Mouse (Mus musculus) embryonic facial prominence, embryonic 12.5 days (tissue): Measurements from ENCODE around the gene Npb. TPM values are rescaled to one million over a fixed set of nuclear protein-coding genes. Genes with fewer than 3 reads are reported as not detected.
"Not testable (repeated sequence)": the region's sequence is repeated elsewhere in the genome, so short reads cannot be mapped to it uniquely, and the experiment has no call there.

Experiments
- ATAC-seq: fragments of 200-750 bp; cut with Nextera tagmentation; 2 replicates; pipeline ENCODE4 v1.8.0; 2017; ENCODE audit not compliant: insufficient number of reproducible peaks, insufficient read depth, low FRiP score, low TSS enrichment
- H3K27ac ChIP-seq: fragments of 300-500 bp; sonication (generic); 2 replicates; pipeline ENCODE4 v1.5.1; 2016; ENCODE audit warnings: mild to moderate bottlenecking
- H3K27me3 ChIP-seq: fragments of 300-500 bp; sonication (generic); 2 replicates; pipeline ENCODE4 v1.6.1; 2016; ENCODE audit warnings: mild to moderate bottlenecking, moderate library complexity
- H3K36me3 ChIP-seq: fragments of 300-500 bp; sonication (generic); 2 replicates; pipeline ENCODE4 v1.6.1; 2016; ENCODE audit warnings: mild to moderate bottlenecking
- H3K4me1 ChIP-seq: fragments of 300-500 bp; sonication (generic); 2 replicates; pipeline ENCODE4 v1.6.1; 2016
- H3K4me2 ChIP-seq: fragments of 300-500 bp; sonication (generic); replicated peaks from 2 replicates; pipeline ENCODE4 v1.6.1; 2016; ENCODE audit warnings: mild to moderate bottlenecking, moderate library complexity
- H3K4me3 ChIP-seq: fragments of 300-500 bp; sonication (generic); 2 replicates; pipeline ENCODE4 v1.5.1; 2016; ENCODE audit warnings: mild to moderate bottlenecking
- H3K9ac ChIP-seq: fragments of 300-500 bp; sonication (generic); 2 replicates; pipeline ENCODE4 v1.6.1; 2016; ENCODE audit warnings: mild to moderate bottlenecking, moderate library complexity
- H3K9me3 ChIP-seq: fragments of 300-500 bp; sonication (generic); 2 replicates; pipeline ENCODE4 v1.6.1; 2016; ENCODE audit warnings: mild to moderate bottlenecking, moderate library complexity
- WGBS: fragments of 180-500 bp; shearing (Covaris S2); methylation state at CpG from one replicate; pipeline ENCODE4 v1.1.7; 2016; 5-methylcytosine and 5-hydroxymethylcytosine counted together
- polyA plus RNA-seq: library from polyadenylated mRNA; unstranded; fragments of >200 nt; fragmentation: Nextera tagmentation; extraction: Ambion mirVana; gene quantifications from 2 replicates; pipeline ENCODE4 v1.2.1, GENCODE M21; 2016

Gene Npb
- polyA plus RNA-seq, result 0.99 TPM in 1 of 2 replicates, not detected in the other

- Histone ChIP-seq H3K4me3 (peak within 1 kb of the TSS; percentile 27), H3K4me2 (peak within 1 kb of the TSS; percentile 56), H3K27me3 (peaks cover 17% of the 10 kb centered on the region), H3K9me3 (no peaks in the 10 kb centered on the region), H3K27ac (0 out of 2 replicates have a peak within 1 kb of the TSS, but pooled peaks have one; percentile 23), H3K36me3 (peaks cover 65% of the 10 kb centered on the region), H3K4me1 (peaks cover 19% of the 10 kb centered on the region), H3K9ac (peak within 1 kb of the TSS; percentile 43; the same call in 1 of the 2 replicates)
- WGBS, result 7% methylated on average over 45 of the region's 45 CpGs
- ATAC-seq, result no peak
Measured at GRCm38 (mm10) chr11:120608241-120609034, at the start of gene Npb. Gene Npb, plus strand, starts transcription at chr11:120608477.

- 87% methylated on average over 6 of the region's 6 CpGs for WGBS
- not testable (repeated sequence) for H3K27ac ChIP-seq, H3K4me2 ChIP-seq, ATAC-seq, H3K4me1 ChIP-seq, H3K9me3 ChIP-seq, H3K27me3 ChIP-seq, H3K4me3 ChIP-seq, H3K9ac ChIP-seq
- H3K36me3 ChIP-seq, result peaks cover 51% of the 10 kb centered on the region
Measured at GRCm38 (mm10) chr11:120558843-120559242, 49.4 kb upstream of the Npb start.

- no peaks in the 10 kb centered on the region for H3K27me3 ChIP-seq
- no peak overlapping the region for H3K27ac ChIP-seq
- 93% methylated on average over 13 of the region's 13 CpGs for WGBS
- ATAC-seq, result no peak
- H3K9me3 ChIP-seq, result peaks cover 8% of the 10 kb centered on the region; the same call in 1 of the 2 replicates
- H3K4me3 ChIP-seq, result no peak overlapping the region
- no peak overlapping the region for H3K4me2 ChIP-seq
- H3K4me1 ChIP-seq, result no peaks in the 10 kb centered on the region
- peaks cover 74% of the 10 kb centered on the region for H3K36me3 ChIP-seq
- H3K9ac ChIP-seq, result no peak overlapping the region
Measured at GRCm38 (mm10) chr11:120560952-120561728, 47.1 kb upstream of the Npb start.

- 94% methylated on average over 13 of the region's 13 CpGs for WGBS
- H3K4me3 ChIP-seq, result no peak overlapping the region
- ATAC-seq, result no peak
- H3K27ac ChIP-seq, result no peak overlapping the region
- H3K4me1 ChIP-seq, result no peaks in the 10 kb centered on the region
- peaks cover 91% of the 10 kb centered on the region for H3K36me3 ChIP-seq
- H3K4me2 ChIP-seq, result no peak overlapping the region
- no peaks in the 10 kb centered on the region for H3K27me3 ChIP-seq
- H3K9ac ChIP-seq, result no peak overlapping the region
- no peaks in the 10 kb centered on the region for H3K9me3 ChIP-seq
Measured at GRCm38 (mm10) chr11:120562949-120563348, 45.3 kb upstream of the Npb start.

- no peak overlapping the region for H3K4me3 ChIP-seq
- H3K27me3 ChIP-seq, result no peaks in the 10 kb centered on the region
- WGBS, result 90% methylated on average over 9 of the region's 9 CpGs
- peaks cover 93% of the 10 kb centered on the region for H3K36me3 ChIP-seq
- no peaks in the 10 kb centered on the region for H3K9me3 ChIP-seq
- H3K4me1 ChIP-seq, result no peaks in the 10 kb centered on the region
- H3K4me2 ChIP-seq, result no peak overlapping the region
- no peak overlapping the region for H3K9ac ChIP-seq
- ATAC-seq, result no peak
- H3K27ac ChIP-seq, result no peak overlapping the region
Measured at GRCm38 (mm10) chr11:120565114-120565513, 43.2 kb upstream of the Npb start.

- Histone ChIP-seq H3K27ac (no peak overlapping the region), H3K9me3 (no peaks in the 10 kb centered on the region), H3K36me3 (peaks cover 76% of the 10 kb centered on the region), H3K4me1 (peaks cover 16% of the 10 kb centered on the region), H3K4me2 (no peak overlapping the region), H3K4me3 (no peak overlapping the region), H3K27me3 (no peaks in the 10 kb centered on the region), H3K9ac (no peak overlapping the region)
- 93% methylated on average over 6 of the region's 6 CpGs for WGBS
- ATAC-seq, result no peak
Measured at GRCm38 (mm10) chr11:120568324-120568723, 40.0 kb upstream of the Npb start.

GRCm38 (mm10) chr11:120571122-120571521, 37.2 kb upstream of the Npb start:
- WGBS, result 79% methylated on average over 3 of the region's 3 CpGs
- no peaks in the 10 kb centered on the region for H3K9me3 ChIP-seq
- H3K4me3 ChIP-seq, result peak overlapping the region; percentile 99
- H3K36me3 ChIP-seq, result peaks cover 49% of the 10 kb centered on the region
- H3K27me3 ChIP-seq, result no peaks in the 10 kb centered on the region
- H3K27ac ChIP-seq, result no peak overlapping the region
- H3K4me1 ChIP-seq, result peaks cover 23% of the 10 kb centered on the region
- H3K9ac ChIP-seq, result peak overlapping the region; percentile 99
- ATAC-seq, result no peak
- H3K4me2 ChIP-seq, result peak overlapping the region; percentile 95

- 10% methylated on average over 11 of the region's 11 CpGs for WGBS
- no peaks in the 10 kb centered on the region for H3K27me3 ChIP-seq
- H3K9me3 ChIP-seq, result no peaks in the 10 kb centered on the region
- peak overlapping the region; percentile 99 for H3K9ac ChIP-seq
- H3K27ac ChIP-seq, result peak overlapping the region; percentile 88
- H3K4me1 ChIP-seq, result peaks cover 23% of the 10 kb centered on the region
- peaks cover 42% of the 10 kb centered on the region for H3K36me3 ChIP-seq
- H3K4me2 ChIP-seq, result peak overlapping the region; percentile 95
- ATAC-seq, result no peak
- H3K4me3 ChIP-seq, result peak overlapping the region; percentile 99
Measured at GRCm38 (mm10) chr11:120571754-120572416, 36.4 kb upstream of the Npb start.

- Histone ChIP-seq H3K36me3 (peaks cover 39% of the 10 kb centered on the region), H3K4me1 (peaks cover 23% of the 10 kb centered on the region), H3K27me3 (no peaks in the 10 kb centered on the region), H3K9ac (peak overlapping the region; percentile 99), H3K27ac (peak overlapping the region; percentile 88), H3K9me3 (no peaks in the 10 kb centered on the region), H3K4me3 (peak overlapping the region; percentile 99), H3K4me2 (peak overlapping the region; percentile 95)
- 0% methylated on average over 21 of the region's 24 CpGs for WGBS
- peak; percentile 12 for ATAC-seq
Measured at GRCm38 (mm10) chr11:120572417-120572751, 35.9 kb upstream of the Npb start.

GRCm38 (mm10) chr11:120572752-120573584, 35.3 kb upstream of the Npb start, which contains the start of gene P4hb:
Gene P4hb, minus strand, starts transcription at chr11:120573253.
- Histone ChIP-seq H3K9me3 (no peaks in the 10 kb centered on the region), H3K4me1 (peaks cover 23% of the 10 kb centered on the region), H3K27me3 (no peaks in the 10 kb centered on the region), H3K4me3 (peak within 1 kb of the TSS; percentile 99), H3K36me3 (peaks cover 39% of the 10 kb centered on the region), H3K9ac (peak within 1 kb of the TSS; percentile 99), H3K4me2 (peak within 1 kb of the TSS; percentile 95), H3K27ac (peak within 1 kb of the TSS; percentile 88)
- WGBS, result under 1% methylated on average over 88 of the region's 94 CpGs
- peak; percentile 97 for ATAC-seq
